Mouse (Mus musculus): ENCODE measurements at regions not wholly inside any gene's neighbourhood (a gene's known extent, or its start where the extent isn't known, plus 50 kb on each side); places are given as distances from the start of the nearest gene placed in this dataset.

GRCm38 (mm10) chr15:27414819-27415218 lies 51.7 kb upstream of the Ank start:
- 69% methylated on average over 7 of the region's 7 CpGs for WGBS
- ATAC-seq (ENCODE audit: low read depth) = no peak

More at GRCm38 (mm10) chr15:27414819-27415218, 51.7 kb upstream of the Ank start:
- Histone ChIP-seq H3K9ac (no peak overlapping the region), H3K4me2 (no peak overlapping the region), H3K9me3 (no peaks in the 10 kb centered on the region), H3K4me1 (replicated peaks) (0 out of 2 replicates have a peak, but pooled peaks cover 4% of the 10 kb centered on the region), H3K27me3 (no peaks in the 10 kb centered on the region), H3K27ac (replicated peaks) (no peak overlapping the region), H3K36me3 (no peaks in the 10 kb centered on the region), H3K4me3 (no peak overlapping the region)

Measured in neural tube, embryonic 13.5 days (tissue).